8 mouse cellular contexts compared by ENCODE assay signal in the genomic region with DNA sequence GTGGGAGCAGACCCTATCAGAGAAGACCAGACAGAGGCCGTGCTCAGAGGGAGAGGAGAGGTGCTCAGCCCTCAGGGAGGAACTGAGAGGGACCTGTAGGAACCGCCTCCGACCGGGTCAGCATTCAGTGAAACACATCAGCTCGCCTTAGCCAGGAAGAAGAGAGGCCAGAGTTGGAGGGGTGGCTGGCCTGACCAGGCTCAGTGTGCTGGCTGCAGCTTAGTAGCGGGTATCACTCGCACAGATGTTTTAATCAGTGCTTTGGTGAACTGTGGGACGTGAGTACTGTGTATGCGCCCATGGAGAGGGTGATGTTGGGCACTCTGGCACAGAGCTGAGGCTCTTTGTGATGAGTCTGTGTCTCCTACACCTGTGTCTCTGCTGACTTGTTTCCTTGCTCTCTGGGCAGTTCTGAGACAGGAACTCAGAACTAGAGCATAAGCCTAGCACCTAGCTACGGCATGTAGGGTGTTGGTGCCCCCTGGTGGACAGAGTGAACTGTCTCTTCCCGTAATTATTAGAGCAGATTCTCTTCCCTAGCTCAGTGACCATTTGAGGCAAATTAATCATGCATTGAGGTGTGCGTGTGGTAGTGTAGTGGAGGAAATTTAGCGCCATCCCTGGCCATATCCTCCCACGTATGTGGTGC. TPM values are rescaled to one million over a fixed set of nuclear protein-coding genes. Genes with fewer than 3 reads are reported as not detected.
DNase-seq lines count a peak whose midpoint lies in the region; ATAC-seq and TF ChIP-seq lines count a peak whose summit lies in the region.

No protein-coding gene starts in this region.

- TF ChIP-seq CTCF in liver, embryonic 14.5 days (IDR thresholded peaks at IDR 0.05; ENCODE audit: low read depth) = peak; percentile 98
- peak; percentile 99 for TF ChIP-seq CTCF in stomach, postnatal 0 days (IDR thresholded peaks at IDR 0.05; ENCODE audit: low read depth)

- WGBS in heart, embryonic 14.5 days = 47% methylated on average over 14 of the region's 14 CpGs
- WGBS in liver, embryonic 14.5 days (ENCODE audit: insufficient replicate concordance) = 57% methylated on average over 14 of the region's 14 CpGs
- WGBS in neural tube, embryonic 12.5 days = 48% methylated on average over 14 of the region's 14 CpGs
- 45% methylated on average over 14 of the region's 14 CpGs for whole genome bisulfite sequencing in stomach, postnatal 0 days

- H3K9ac ChIP-seq in heart, embryonic 14.5 days (ENCODE audit: low read length) = no peak overlapping the region
- no peak overlapping the region for H3K9ac ChIP-seq in liver, embryonic 14.5 days (replicated peaks)
- no peak overlapping the region for H3K9ac ChIP-seq in neural tube, embryonic 12.5 days
- H3K9ac ChIP-seq in stomach, postnatal 0 days (ENCODE audit: low read length) = no peak overlapping the region

- no peaks in the 10 kb centered on the region for H3K4me1 ChIP-seq in heart, embryonic 14.5 days (ENCODE audit: control insufficient read depth in 2 of 2, insufficient read depth in 2 of 2, low read length in 2 of 2)
- H3K4me1 ChIP-seq in liver, embryonic 14.5 days (replicated peaks; ENCODE audit: control insufficient read depth in 2 of 2, insufficient read depth in 2 of 2, low read length in 1 of 2) = no peaks in the 10 kb centered on the region
- H3K4me1 ChIP-seq in neural tube, embryonic 12.5 days = no peaks in the 10 kb centered on the region
- no peaks in the 10 kb centered on the region for H3K4me1 ChIP-seq in stomach, postnatal 0 days (replicated peaks; ENCODE audit: control insufficient read depth, insufficient read depth)

- H3K4me2 ChIP-seq in heart, embryonic 14.5 days (ENCODE audit: low read length) = no peak overlapping the region
- H3K4me2 ChIP-seq in liver, embryonic 14.5 days (ENCODE audit: low read depth) = no peak overlapping the region
- no peak overlapping the region for H3K4me2 ChIP-seq in neural tube, embryonic 12.5 days (replicated peaks)
- no peak overlapping the region for H3K4me2 ChIP-seq in stomach, postnatal 0 days (replicated peaks; ENCODE audit: low read depth)

- no peaks in the 10 kb centered on the region for H3K9me3 ChIP-seq in heart, embryonic 14.5 days (ENCODE audit: control insufficient read depth, low read length)
- no peaks in the 10 kb centered on the region for H3K9me3 ChIP-seq in liver, embryonic 14.5 days (ENCODE audit: control insufficient read depth, low read length)
- no peaks in the 10 kb centered on the region for H3K9me3 ChIP-seq in neural tube, embryonic 12.5 days
- no peaks in the 10 kb centered on the region for H3K9me3 ChIP-seq in stomach, postnatal 0 days (ENCODE audit: control insufficient read depth, low read length)

- DNase-seq in brain, embryonic 18.5 days (ENCODE audit: low read depth, low spot score) = peak; percentile 36
- DNase-seq in fibroblast of lung, adult 2 months (ENCODE audit: low read depth) = peak; percentile 50
- DNase-seq in kidney, postnatal 10 days = peak; percentile 94
- DNase-seq in liver, embryonic 14.5 days (ENCODE audit: low read depth in 3 of 3, low spot score in 3 of 3) = peak; percentile 64 to 69 (median 65)
- peak; percentile 86 for DNase-seq in stomach, postnatal 0 days (ENCODE audit: low spot score)

- H3K4me3 ChIP-seq in heart, embryonic 14.5 days (ENCODE audit: control insufficient read depth in 1 of 2, insufficient read depth in 1 of 2, low read depth in 1 of 2, low read length in 2 of 2) = no peak overlapping the region
- H3K4me3 ChIP-seq in liver, embryonic 14.5 days (ENCODE audit: insufficient read depth in 1 of 2, low read depth in 2 of 2, low read length in 2 of 2) = no peak overlapping the region
- H3K4me3 ChIP-seq in neural tube, embryonic 12.5 days = no peak overlapping the region
- H3K4me3 ChIP-seq in stomach, postnatal 0 days (ENCODE audit: low read depth, low read length) = no peak overlapping the region

- no peak overlapping the region; a peak in 1 of 4 replicates for H3K27ac ChIP-seq in heart, embryonic 14.5 days (replicated peaks in 1 of 2; ENCODE audit: control insufficient read depth in 1 of 2, insufficient read depth in 1 of 2, low read depth in 2 of 2, low read length in 2 of 2)
- H3K27ac ChIP-seq in liver, embryonic 14.5 days = no peak overlapping the region
- no peak overlapping the region for H3K27ac ChIP-seq in neural tube, embryonic 12.5 days
- H3K27ac ChIP-seq in stomach, postnatal 0 days (replicated peaks) = 0 out of 2 replicates have a peak overlapping the region, but pooled peaks have one; percentile 4

- no peaks in the 10 kb centered on the region for H3K27me3 ChIP-seq in heart, embryonic 14.5 days (ENCODE audit: control insufficient read depth, insufficient read depth, low read length)
- H3K27me3 ChIP-seq in liver, embryonic 14.5 days (ENCODE audit: control insufficient read depth, insufficient read depth, low read length) = no peaks in the 10 kb centered on the region
- peaks cover 8% of the 10 kb centered on the region for H3K27me3 ChIP-seq in neural tube, embryonic 12.5 days (replicated peaks)
- no peaks in the 10 kb centered on the region for H3K27me3 ChIP-seq in stomach, postnatal 0 days (ENCODE audit: control insufficient read depth, insufficient read depth, low read length)

- H3K36me3 ChIP-seq in heart, embryonic 14.5 days (ENCODE audit: control insufficient read depth, insufficient read depth, low read length) = peaks cover 97% of the 10 kb centered on the region
- H3K36me3 ChIP-seq in liver, embryonic 14.5 days (replicated peaks; ENCODE audit: control insufficient read depth, insufficient read depth, low read depth) = peaks cover 97% of the 10 kb centered on the region
- peaks cover 56% of the 10 kb centered on the region for H3K36me3 ChIP-seq in neural tube, embryonic 12.5 days
- H3K36me3 ChIP-seq in stomach, postnatal 0 days (ENCODE audit: control insufficient read depth, insufficient read depth, low read length) = peaks cover 28% of the 10 kb centered on the region

- TF ChIP-seq EP300 in liver, embryonic 14.5 days (IDR thresholded peaks at IDR 0.05; ENCODE audit: low read depth) = no peak
- no peak for TF ChIP-seq EP300 in stomach, postnatal 0 days (optimal IDR thresholded peaks at IDR 0.05)

- ATAC-seq in CD4-positive, CD25-positive, alpha-beta regulatory T cell, adult 4 months = peak; percentile 45
- peak; percentile 27; the same call in 1 of the 2 replicates for ATAC-seq in heart, embryonic 14.5 days (ENCODE audit: insufficient number of reproducible peaks, insufficient read depth, low FRiP score, low read depth)
- ATAC-seq in liver, embryonic 14.5 days (ENCODE audit: insufficient read depth) = peak; percentile 60
- 0 out of 2 replicates have a peak, but pooled peaks have one; percentile 29 for ATAC-seq in neural tube, embryonic 12.5 days (ENCODE audit: low FRiP score, low read depth)
- peak; percentile 65 for ATAC-seq in stomach, postnatal 0 days (ENCODE audit: low FRiP score, low TSS enrichment)

RNA-seq across cellular contexts. Expression of a gene that starts 31.4 kb away (rescaled TPM):
- not detected for polyA plus RNA-seq in CD4-positive, CD25-positive, alpha-beta regulatory T cell, adult 4 months (2017; shearing (Covaris generic))
- 0.19 TPM in 1 of 2 replicates, not detected in the other for polyA plus RNA-seq in heart, embryonic 14.5 days (2014; fragmentation: Nextera tagmentation; extraction: Ambion mirVana)
- polyA plus RNA-seq in liver, embryonic 14.5 days (2012; rRNA removed) = 0.02 TPM in 1 of 2 replicates, not detected in the other
- polyA plus RNA-seq in liver, embryonic 14.5 days (2014; fragmentation: Nextera tagmentation; extraction: Ambion mirVana) = not detected in 2 replicates
- 0.66 and 0.87 TPM in 2 replicates for polyA plus RNA-seq in neural tube, embryonic 12.5 days (2016; fragmentation: Nextera tagmentation; extraction: Ambion mirVana)
- 0.16 and 0.25 TPM in 2 replicates for polyA plus RNA-seq in stomach, postnatal 0 days (2015; fragmentation: Nextera tagmentation; extraction: Ambion mirVana)

RNA-seq across cellular contexts. Expression of a gene that starts 53.4 kb away (rescaled TPM):
- not detected for polyA plus RNA-seq in CD4-positive, CD25-positive, alpha-beta regulatory T cell, adult 4 months (2017; shearing (Covaris generic))
- 7.1 and 8.4 TPM in 2 replicates for polyA plus RNA-seq in heart, embryonic 14.5 days (2014; fragmentation: Nextera tagmentation; extraction: Ambion mirVana)
- polyA plus RNA-seq in liver, embryonic 14.5 days (2012; rRNA removed) = 17.5 and 21.2 TPM in 2 replicates
- 7.3 and 7.9 TPM in 2 replicates for polyA plus RNA-seq in liver, embryonic 14.5 days (2014; fragmentation: Nextera tagmentation; extraction: Ambion mirVana)
- 8.3 and 9.3 TPM in 2 replicates for polyA plus RNA-seq in neural tube, embryonic 12.5 days (2016; fragmentation: Nextera tagmentation; extraction: Ambion mirVana)
- 4.3 and 4.6 TPM in 2 replicates for polyA plus RNA-seq in stomach, postnatal 0 days (2015; fragmentation: Nextera tagmentation; extraction: Ambion mirVana)

Comparison
In these comparisons a context has a peak if more than half of its experiments do, and no peak if none do; other contexts are left out.
1. DNase-seq: peak in every context shown above with its lines; median percentile 94 in kidney, postnatal 10 days; 86 in stomach, postnatal 0 days; 65 in liver, embryonic 14.5 days; 50 in fibroblast of lung, adult 2 months; 36 in brain, embryonic 18.5 days.